Mouse (Mus musculus) brown adipose tissue, adult 24 weeks (tissue): ENCODE data around the gene Klhl20. TPM values are rescaled to one million over a fixed set of nuclear protein-coding genes. Genes with fewer than 3 reads are reported as not detected.
"Not testable (repeated sequence)": the region's sequence is repeated elsewhere in the genome, so short reads cannot be mapped to it uniquely, and the experiment has no call there.

Source experiments
- H3K27ac ChIP-seq: fragments of 200-500 bp; replicated peaks from 2 replicates; pipeline ENCODE4 v1.5.1; 2012; ENCODE audit warnings: low read depth, mild to moderate bottlenecking, low read length
- H3K4me1 ChIP-seq: fragments of 200-500 bp; 2 replicates; pipeline ENCODE4 v1.6.1; 2012; ENCODE audit warnings: low read length, mixed read lengths; ENCODE audit not compliant: control insufficient read depth, insufficient read depth, insufficient read length
- H3K4me3 ChIP-seq: fragments of 200-500 bp; 2 replicates; pipeline ENCODE4 v1.5.1; 2012; ENCODE audit warnings: low read depth, mild to moderate bottlenecking, low read length, moderate library complexity; ENCODE audit not compliant: insufficient read depth
- polyA plus RNA-seq: library from polyadenylated mRNA; stranded (reverse); fragments of >200 nt; gene quantifications from 2 replicates; pipeline ENCODE4 v1.2.4, GENCODE M21; 2012; ENCODE audit not compliant: missing spikeins, insufficient read depth, insufficient read length

Gene Klhl20
- 6.7 and 7.8 TPM in 2 replicates for polyA plus RNA-seq

DNA sequence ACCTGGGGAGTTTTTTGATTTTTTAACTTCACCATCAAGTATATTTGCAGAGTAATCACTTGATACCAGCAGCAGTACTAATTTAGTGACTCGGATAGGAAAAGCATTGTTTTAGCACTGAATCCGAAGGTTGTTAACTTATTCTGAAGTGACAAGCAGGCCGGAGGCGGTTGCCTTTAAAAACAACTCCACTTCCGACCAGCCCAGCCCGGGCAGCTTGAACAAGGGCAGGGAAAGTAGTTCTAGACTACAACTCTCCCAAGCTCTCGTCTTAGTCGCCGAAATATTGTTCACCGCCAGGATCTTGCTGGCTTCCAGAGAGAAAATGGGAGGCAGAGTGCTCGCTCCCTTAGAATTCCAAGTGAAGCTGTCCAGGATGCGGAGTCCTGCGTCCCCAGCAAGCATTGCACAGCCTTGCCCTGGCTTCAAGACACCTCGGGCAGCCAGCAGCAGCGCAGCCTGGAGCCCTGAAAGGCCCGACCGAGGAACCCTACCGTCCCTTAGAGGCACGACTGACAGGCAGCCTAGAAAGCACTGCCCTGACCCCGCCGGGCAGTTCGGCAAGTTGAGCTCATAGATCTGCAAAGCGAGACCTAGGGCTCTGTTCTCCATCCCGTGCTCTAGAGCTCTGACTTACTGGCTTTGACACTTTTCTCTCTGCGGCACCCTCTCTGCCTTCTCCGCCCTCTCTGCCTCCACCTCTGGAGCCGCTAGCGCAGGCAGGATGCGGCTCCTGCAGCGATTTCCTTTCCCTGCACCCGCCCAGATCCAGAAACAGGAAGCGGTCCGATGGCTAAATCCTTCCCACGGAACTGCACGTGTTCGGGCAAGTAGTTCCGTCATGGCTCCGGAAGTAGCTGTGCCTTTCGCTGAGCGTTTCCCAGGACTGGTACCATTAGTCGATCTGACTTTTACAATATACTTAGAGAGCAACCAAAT, at the start of gene Klhl20:
Gene Klhl20, minus strand, starts transcription at position 786 of the 939 bp plus-strand sequence.
- Histone ChIP-seq H3K4me1 (peaks cover 2% of the 10 kb centered on the region), H3K27ac (peak within 1 kb of the TSS; percentile 87), H3K4me3 (peak within 1 kb of the TSS; percentile 99)

DNA sequence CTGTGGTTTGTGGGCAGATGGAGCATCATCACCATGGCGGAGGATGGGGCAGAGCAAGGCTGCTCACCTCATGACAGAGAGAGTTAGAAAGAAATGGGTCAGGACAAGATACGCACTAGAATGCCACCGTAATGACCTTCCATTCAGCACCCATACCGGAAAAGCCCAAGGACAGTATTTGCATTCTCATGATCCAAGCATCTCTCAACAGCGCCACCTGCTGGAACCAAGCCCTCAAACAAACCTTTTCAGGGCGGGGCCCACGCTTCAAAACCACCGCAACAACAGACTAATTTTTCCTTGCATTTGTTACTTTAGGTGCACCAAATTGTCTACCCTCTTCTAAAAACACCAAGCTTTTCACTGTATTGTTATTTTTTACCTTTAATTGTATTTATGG, 49.4 kb upstream of the Klhl20 start:
- H3K4me3 ChIP-seq, result no peak overlapping the region
- H3K4me1 ChIP-seq, result no peaks in the 10 kb centered on the region
- no peak overlapping the region for H3K27ac ChIP-seq

DNA sequence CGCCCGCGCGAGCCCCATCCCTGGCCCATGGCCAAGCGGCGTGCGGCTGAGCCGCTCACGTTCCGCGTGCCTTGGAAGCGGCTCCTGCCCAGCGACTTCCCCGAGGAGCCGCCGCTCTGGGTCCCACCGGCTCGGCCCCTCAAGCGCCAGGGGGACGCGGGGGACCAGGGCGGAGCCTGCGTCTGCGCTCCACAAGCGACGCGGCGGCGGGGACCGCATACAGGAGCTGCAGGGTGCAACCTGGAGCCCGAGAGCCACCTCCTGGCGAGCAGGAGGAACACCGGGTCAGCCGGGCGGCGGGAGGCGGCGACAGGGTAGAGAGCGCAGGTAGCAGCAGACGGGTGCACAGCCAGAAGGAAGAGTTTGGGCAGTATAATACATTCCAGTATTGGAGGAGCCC, 39.3 kb upstream of the Klhl20 start:
- H3K4me3 ChIP-seq, result peak overlapping the region; percentile 55
- no peak overlapping the region for H3K27ac ChIP-seq
- H3K4me1 ChIP-seq, result no peaks in the 10 kb centered on the region

DNA sequence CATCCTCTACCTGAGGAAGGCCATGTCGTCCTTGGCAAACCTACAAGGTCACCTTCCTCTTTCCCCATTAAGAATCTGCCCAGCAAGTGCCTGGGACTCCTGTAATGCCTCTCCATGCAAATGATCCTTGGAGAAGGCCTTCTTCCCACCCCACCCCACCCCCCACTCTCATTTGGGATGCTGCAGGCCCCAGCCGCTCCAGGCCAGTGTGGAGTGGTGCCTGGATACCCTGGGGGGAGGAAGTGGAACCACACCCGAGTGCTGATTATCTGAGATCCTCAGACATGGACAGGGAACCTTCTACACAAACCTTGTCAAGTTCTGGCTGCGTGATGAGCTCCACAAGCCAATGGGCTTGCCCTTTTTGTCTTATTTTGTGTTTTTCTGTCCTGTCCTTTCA, 29.0 kb upstream of the Klhl20 start:
- Histone ChIP-seq H3K27ac (no peak overlapping the region), H3K4me1 (no peaks in the 10 kb centered on the region), H3K4me3 (no peak overlapping the region)

DNA sequence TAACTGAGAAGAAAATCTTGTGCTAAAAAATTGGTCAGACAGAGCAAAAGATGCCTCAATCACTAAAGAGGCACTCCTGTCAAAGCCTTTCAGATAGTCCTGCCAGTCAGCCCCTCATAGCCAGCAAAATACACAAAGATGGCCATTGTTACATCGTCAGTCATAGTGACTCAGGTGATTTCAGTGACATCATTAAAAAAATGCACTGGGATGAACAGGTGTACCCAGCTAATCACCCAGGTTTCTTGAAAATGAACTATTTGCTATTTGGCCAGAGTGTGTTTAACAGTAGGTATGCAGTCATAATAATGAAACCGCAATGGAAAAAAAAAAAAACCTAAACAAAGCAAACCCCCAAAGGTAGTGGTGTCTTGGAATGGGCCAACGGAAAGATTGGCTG, 27.9 kb upstream of the Klhl20 start, which contains the start of gene Tex50:
Gene Tex50, minus strand, starts transcription at position 101 of the 400 bp plus-strand sequence.
- H3K4me1 ChIP-seq, result no peaks in the 10 kb centered on the region
- no peak within 1 kb of the TSS for H3K4me3 ChIP-seq
- H3K27ac ChIP-seq, result no peak within 1 kb of the TSS

DNA sequence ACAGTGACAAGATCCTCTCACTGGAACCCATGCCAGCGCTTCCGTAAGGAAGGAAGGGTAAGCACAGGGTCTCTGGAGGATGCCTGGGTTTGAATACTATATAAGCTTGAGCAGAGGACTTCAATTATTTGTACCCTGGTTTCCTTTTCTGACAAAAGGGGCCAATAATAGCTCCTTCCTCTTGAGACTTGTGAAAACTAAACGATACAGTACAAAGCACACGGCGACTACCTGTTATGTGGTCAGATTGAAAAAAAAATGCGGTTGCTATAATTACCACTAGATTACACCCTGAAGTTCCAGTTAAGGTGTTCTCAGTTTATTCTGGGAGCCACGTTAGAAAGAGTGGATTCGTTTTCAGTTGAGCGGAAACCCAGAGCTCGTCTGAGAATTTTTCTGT, 25.2 kb upstream of the Klhl20 start:
- no peak overlapping the region for H3K27ac ChIP-seq
- no peaks in the 10 kb centered on the region for H3K4me1 ChIP-seq
- H3K4me3 ChIP-seq, result no peak overlapping the region

DNA sequence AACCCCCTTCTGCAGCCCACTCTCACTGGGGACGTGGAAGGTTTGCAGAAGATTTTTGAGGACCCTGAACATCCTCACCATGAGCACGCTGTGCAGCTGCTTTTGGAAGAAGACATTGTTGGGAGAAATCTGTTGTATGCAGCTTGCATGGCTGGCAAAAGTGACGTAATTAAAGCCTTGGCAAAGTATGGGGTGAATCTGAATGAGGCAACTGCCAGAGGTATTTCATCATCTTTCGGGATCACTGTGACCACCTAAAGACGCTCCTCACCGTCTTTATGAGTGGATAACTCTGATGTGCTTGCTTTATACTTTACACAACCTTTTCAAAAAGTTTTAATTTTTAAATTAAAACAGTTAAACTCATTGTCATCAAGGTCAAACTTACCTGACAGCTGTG, 19.8 kb upstream of the Klhl20 start:
- H3K4me3 ChIP-seq, result no peak overlapping the region
- no peak overlapping the region for H3K27ac ChIP-seq
- H3K4me1 ChIP-seq, result no peaks in the 10 kb centered on the region

DNA sequence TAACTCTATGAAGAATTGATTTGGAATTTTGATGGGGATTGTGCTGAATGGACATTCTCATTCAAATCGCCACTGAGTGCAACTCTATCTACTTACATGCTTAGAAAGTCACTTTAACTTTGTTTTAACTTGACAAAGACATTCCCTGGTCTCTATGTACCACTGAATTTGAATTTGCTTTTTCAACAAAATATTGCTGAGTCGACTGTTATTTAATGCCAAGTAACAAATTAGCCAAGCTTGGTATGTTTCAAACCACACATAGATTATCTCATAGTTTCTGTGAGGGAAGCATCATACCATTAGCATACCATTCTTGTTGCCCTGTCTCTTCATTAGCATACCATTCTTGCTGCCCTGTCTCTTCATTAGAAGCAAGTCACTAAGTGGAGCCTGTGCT, 16.6 kb upstream of the Klhl20 start:
- Histone ChIP-seq H3K4me3 (no peak overlapping the region), H3K27ac (no peak overlapping the region)

DNA sequence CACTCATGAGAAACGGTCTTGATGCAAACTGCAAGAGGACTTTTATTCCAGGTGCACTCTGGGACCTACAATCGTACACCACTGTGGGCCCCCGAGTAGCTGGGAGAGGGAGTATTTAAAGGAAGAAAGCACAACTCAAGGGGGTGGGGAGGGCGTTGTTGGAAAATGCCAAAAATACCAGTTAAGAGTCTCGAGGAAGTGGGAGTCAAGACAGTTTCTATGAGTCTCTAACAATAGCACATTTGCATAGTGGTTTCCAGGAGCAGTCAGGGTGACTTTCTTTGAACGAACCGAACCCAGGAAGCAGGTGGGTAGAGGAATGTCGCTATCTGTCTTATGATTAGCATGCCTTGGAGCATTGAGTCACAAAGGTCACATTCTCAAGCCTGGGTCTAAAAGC, 14.3 kb upstream of the Klhl20 start:
- H3K27ac ChIP-seq, H3K4me3 ChIP-seq, H3K4me1 ChIP-seq: not testable (repeated sequence)

More for the DNA sequence above, 16.6 kb upstream of the Klhl20 start:
- no peaks in the 10 kb centered on the region for H3K4me1 ChIP-seq

DNA sequence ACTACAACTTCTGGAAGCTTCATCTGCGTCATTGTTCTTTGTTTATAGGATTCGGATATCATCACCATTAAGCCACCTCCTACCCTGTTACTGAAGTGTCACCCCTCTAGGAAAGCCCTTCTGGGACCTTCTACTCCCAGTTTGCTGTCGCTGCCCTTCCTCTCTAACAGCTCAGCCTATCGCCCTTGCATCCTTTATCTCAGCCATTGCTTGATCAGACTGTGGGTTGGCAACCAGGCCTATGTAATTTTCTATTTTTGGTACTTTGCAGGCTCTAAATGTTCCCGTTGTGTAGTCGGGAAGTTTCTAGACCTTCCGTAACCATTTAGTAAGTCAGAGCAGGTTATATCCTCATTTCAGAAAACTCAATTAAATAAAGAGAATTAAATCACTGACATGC, 11.9 kb upstream of the Klhl20 start:
- H3K4me3 ChIP-seq, result no peak overlapping the region
- no peak overlapping the region for H3K27ac ChIP-seq
- H3K4me1 ChIP-seq, result peaks cover 4% of the 10 kb centered on the region; the same call in 1 of the 2 replicates

DNA sequence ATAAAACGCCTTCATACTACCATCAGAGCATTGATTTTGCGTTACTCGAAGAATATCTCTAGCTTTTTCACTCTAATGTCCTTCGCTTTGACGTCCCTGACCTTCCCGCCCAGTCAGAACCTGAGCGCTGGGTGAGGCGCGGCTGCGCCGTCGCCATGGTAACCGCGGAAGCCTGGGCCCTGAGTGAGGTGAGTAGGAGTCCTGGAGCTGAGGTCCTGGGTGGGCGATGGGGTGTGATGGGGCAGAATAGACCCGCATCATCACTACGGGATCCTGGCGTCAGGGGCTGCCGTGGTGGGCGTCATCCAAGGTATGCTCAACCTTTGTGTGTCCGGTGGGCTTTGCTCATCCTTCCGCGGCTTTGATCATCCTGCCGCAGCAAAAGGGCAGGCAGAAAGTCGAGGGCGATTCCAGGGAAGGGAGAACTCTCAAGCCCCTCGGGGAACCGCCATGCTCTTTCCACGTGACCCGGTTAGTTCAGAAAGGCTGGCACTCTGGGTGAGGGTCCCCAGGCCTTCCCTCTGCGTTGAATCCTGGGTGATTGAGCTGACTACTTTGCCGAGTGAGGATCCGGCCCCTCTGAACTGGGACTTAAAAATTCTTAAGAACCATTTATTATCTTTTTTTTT, 11.3 kb upstream of the Klhl20 start, which contains the start of gene Ankrd45:
Gene Ankrd45, plus strand, starts transcription at position 161 of the 629 bp plus-strand sequence.
- no peak within 1 kb of the TSS for H3K27ac ChIP-seq
- H3K4me3 ChIP-seq, result no peak within 1 kb of the TSS
- H3K4me1 ChIP-seq, result peaks cover 4% of the 10 kb centered on the region; the same call in 1 of the 2 replicates

DNA sequence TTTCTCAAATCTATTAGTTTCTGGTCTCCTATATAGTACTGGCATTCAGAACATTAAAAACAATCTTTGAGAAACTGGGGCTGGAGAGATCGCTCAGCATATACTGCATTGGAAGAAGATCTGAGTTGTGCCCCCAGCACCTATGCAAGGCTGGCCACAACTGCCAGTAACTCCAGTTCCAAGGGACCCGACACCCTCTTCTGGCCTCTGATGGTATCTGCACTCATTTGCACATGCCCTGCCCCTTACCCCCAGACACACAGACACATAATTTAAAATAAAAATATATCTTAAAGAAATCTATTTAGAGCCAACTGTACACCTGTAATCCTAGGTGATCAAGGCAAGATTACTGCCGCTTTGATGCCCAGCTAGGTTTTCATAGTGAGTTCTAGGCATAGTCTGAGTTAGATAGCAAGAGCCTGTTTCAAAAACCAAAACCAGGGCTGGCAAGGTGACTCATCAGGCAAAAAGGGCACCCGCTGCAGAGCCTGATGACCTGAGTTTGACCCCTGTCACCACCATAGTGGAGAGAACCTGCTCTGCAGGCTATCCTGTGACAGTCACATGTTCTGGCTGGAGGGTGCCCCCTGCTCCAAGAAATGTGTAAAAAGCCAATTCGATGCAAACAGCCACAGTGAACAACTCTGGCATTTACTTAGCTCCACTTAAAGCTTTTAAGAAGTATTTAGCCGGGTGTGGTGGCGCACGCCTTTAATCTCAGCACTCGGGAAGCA, 8.9 kb upstream of the Klhl20 start:
- no peak overlapping the region for H3K4me3 ChIP-seq
- no peak overlapping the region for H3K27ac ChIP-seq
- H3K4me1 ChIP-seq, result peaks cover 4% of the 10 kb centered on the region; the same call in 1 of the 2 replicates

DNA sequence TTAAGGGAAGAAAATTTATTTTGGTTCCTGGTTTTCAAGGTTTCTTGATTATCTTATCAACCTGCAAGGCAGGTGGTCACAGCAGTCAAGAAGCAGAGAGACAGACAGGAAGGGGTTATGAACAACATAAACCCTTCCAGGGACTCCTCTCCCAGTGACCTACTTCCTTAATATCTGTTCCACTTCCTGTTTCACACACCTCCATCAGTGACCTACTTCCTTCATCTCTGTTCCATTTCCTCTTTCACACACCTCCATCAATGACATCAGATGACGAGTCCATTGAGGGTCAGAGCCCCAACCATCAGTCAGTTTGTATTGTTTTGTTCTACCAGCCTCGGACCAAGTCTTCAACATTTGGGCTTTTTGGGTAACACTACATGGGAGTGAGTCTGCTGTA, 8.2 kb upstream of the Klhl20 start:
- Histone ChIP-seq H3K27ac (no peak overlapping the region), H3K4me1 (peaks cover 4% of the 10 kb centered on the region; the same call in 1 of the 2 replicates), H3K4me3 (no peak overlapping the region)

DNA sequence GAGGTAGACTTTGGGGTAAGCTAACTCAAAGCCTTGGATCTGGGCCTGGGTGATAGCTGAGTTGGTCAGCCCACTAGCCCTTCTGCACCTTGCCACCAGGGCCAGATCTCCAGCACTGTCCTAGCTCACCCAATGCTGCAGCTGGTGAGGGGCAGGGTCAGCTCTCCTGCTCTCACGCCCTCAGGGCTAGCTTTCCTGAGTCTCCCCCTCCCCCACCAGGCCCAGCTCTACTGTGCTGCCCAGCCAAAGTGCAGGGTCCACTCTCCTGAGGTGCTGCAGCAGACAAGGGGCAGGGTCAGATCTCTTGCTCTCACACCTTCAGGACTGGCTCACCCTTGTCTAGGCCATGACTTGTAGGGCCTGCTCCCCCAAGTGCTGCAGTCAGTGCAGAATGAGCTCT, 4.8 kb downstream of the Klhl20 start:
- H3K27ac ChIP-seq, result no peak overlapping the region
- H3K4me3 ChIP-seq, result no peak overlapping the region
- peaks cover 2% of the 10 kb centered on the region for H3K4me1 ChIP-seq
